Mouse (Mus musculus) liver (tissue): ENCODE data around the gene Vcan.
"Not testable (repeated sequence)": the region's sequence is repeated elsewhere in the genome, so short reads cannot be mapped to it uniquely, and the experiment has no call there.

Experiments used
- DNase-seq: peaks from one replicate; pipeline ENCODE4 v3.0.0-alpha.2; 2020; ENCODE audit warnings: mixed read lengths

The Vcan gene

GRCm38 (mm10) chr13:89741766-89742685, at the start of gene Vcan:
Gene Vcan, minus strand, starts transcription at chr13:89742509.
- peak; percentile 26 for DNase-seq

DNA sequence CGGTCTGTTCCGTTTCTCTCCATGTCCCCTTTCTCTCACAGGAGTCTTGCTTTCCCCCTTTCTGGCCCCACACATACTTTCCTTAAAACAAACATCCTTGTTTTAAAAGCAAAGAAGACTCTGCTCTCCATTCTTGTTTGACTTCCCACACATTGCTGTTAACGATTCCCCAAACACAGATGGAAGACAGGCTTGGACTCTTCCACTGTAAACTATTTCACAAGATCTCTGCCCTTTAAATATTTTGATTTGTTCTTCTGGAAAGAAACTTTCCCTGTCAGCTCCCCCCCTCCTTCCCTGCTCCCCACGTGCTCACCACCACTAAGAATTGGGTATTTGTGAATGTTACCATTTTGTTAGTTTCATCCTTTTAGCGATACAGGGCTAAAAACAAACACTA, 49.2 kb upstream of the Vcan start:
- DNase-seq, result no peak

GRCm38 (mm10) chr13:89782886-89783285, 40.6 kb upstream of the Vcan start:
- no peak for DNase-seq

GRCm38 (mm10) chr13:89780276-89780675, 38.0 kb upstream of the Vcan start:
- DNase-seq, result no peak

GRCm38 (mm10) chr13:89779208-89779911, 37.1 kb upstream of the Vcan start:
- peak; percentile 42 for DNase-seq

- DNase-seq, result no peak
Measured at GRCm38 (mm10) chr13:89777764-89778163, 35.5 kb upstream of the Vcan start.

DNA sequence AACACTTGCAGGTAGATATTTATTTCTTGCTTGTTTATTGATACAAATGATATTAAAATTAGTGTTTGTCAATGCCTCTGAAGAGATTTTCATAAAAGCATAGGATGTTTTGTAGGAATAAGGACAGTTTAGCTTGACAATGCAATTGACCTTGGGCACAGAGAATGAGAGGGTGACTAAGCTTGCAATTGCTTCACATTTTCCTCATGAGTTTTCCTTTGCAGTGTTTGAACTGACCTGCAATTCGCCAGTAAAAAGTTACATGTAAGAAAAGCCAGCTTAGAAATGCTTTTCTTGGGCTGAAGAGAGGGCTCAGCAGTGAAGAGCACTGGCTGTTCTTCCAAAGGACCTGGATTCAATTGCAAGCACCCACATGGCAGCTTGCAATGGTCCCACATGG, 34.8 kb upstream of the Vcan start:
- DNase-seq, result no peak

- DNase-seq, result no peak
Measured at GRCm38 (mm10) chr13:89766551-89766950, 24.2 kb upstream of the Vcan start.

DNA sequence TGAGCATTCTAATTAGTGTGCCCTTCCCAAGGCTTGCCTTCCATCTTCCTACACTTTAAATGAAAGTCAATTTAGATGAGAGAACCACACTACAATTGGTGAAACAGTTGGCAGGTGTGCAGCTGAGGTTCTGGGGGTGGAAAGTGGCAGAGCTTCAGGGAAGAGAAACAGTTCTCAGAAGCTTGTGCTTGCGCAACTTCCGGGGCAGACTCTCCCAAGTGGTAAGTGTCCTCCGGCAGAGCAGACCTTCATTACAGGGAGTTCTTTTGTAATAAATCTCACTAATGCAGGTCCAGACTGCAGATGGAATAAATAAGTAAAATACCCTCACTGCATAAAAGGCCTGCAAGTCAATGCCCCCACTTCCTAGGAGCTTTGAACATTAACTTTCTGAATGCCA, 23.7 kb upstream of the Vcan start:
- DNase-seq, result peak; percentile 7

- no peak for DNase-seq
Measured at GRCm38 (mm10) chr13:89762339-89762738, 20.0 kb upstream of the Vcan start.

GRCm38 (mm10) chr13:89756347-89756746, 14.0 kb upstream of the Vcan start:
- DNase-seq, result no peak

- DNase-seq, result not testable (repeated sequence)
Measured at GRCm38 (mm10) chr13:89750562-89750961, 8.3 kb upstream of the Vcan start.

- DNase-seq, result no peak
Measured at GRCm38 (mm10) chr13:89743201-89743600, 892 bp upstream of the Vcan start.

DNA sequence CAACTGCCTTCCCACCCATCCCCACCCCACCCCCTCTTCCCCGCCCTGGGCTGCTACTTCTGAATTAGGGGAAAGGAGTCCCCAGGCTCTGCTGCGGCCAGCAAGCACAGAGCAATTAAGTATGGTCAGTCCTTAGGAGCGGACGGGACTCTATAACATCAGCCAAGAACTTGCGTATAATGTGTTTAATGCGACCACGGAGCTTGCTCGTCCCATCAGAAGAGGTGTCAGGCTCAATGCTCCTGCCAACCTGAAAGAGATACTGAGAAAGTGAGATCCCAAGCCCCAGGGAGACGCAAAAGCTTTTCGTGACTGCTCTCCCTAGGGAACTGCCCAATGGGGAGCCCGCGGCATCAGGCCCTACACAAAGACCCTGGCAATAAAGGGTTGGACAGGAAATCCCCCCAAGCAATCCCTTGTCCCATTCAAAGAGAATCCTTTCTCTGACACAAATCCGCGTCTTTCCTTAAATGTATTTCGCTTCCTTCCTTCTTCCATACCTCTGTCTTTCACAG, 434 bp upstream of the Vcan start:
- no peak for DNase-seq

DNA sequence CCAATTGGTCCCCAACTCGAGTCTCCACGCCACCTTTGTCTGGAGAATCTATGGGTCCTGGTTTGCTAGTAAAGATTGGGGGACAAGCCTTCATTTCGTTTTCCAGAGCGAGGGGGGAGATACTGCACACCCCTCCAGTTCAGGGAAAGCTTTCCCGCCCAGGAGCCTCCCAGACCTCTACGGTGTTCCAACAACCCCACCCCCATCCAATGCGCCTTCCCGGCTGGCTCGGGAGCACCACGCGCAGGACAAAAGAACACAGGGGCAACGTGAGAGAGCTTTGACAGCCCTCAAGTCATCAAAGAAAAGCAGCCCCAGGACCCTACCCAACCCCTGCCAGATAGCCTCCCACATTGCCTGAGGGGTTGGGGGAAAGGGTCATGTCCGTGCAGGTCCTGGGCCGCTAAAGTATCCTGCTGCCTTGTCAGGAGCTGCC, 1.2 kb downstream of the Vcan start:
- DNase-seq, result peak; percentile 16

- peak; percentile 76 for DNase-seq
Measured at GRCm38 (mm10) chr13:89740243-89741115, 1.8 kb downstream of the Vcan start.

DNA sequence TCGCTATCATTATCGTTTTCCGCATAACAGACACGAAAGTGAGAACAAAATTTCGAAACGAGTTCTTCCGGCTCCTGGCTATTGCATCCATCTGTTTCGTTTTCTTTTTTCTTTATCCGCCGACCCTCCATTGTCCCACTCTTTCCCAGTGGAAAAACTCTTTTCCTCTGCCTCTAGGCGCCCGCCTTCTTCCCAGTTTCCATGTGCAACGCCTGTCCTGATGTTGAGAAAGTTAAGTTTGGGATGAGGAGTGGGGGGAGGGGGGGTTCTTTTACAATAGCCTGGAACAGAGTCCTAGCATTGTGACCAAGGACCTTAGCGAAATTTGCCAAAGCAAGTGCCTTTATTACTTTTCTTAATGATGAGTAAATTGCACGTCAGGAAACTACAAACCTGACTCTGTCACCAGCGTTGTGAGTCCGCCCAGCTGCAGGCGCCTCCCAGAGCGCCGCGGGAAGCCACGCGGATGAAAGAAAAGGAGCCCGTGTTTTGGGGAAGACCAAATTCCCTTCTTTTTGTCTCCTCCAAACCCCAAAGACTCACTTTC, 2.5 kb downstream of the Vcan start:
- DNase-seq, result peak; percentile 7

- DNase-seq, result peak; percentile 75
Measured at GRCm38 (mm10) chr13:89738776-89739695, 3.3 kb downstream of the Vcan start.

GRCm38 (mm10) chr13:89738275-89738674, 4.0 kb downstream of the Vcan start:
- no peak for DNase-seq

DNA sequence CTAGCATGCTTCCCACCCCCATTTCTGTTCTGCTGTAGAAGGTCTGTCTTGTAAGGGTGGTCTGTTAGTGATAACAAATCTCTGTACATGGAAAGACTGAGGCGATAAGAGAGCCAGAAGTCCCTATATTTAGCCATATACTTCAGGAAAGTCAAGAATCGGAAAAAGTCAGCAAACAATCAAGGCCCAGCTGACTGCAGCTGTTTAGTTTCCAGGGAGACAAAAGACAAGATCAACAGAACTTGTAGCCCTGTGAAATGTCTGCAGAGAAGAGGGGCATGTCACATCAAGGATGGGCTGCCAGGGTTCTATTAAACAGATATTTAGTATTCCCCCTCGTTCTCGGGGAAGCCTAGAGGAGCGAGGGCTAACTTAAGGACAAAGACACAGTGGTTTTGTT, 7.2 kb downstream of the Vcan start:
- no peak for DNase-seq

DNA sequence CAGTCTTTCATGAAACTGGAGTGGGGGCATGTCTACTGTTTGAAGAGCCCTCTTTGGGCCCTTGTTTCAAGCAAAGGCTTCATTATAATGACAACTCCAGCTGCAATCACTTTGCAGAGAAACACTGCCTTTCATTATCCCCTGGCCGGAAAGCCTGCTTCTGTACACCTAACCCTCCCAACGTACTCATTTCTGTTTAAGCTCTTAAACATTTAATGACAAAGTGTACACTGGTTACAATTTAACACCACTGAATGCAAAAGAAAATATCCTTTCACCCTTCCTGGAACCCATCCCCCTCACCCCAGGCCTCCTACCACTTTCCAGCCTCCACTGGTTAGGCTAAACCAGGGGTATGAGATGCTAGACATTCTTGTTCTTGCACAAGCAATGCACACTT, 15.8 kb downstream of the Vcan start:
- DNase-seq, result no peak
